Mouse (Mus musculus): ENCODE results near the gene Ppp2r3a. TPM values are rescaled to one million over a fixed set of nuclear protein-coding genes. Genes with fewer than 3 reads are reported as not detected.

Gene Ppp2r3a
- 15.3 and 16.4 TPM in 2 replicates for polyA plus RNA-seq (2015; fragmentation: Nextera tagmentation; extraction: Ambion mirVana)

- Histone ChIP-seq H3K27me3 (no peaks in the 10 kb centered on the region), H3K4me3 (peak within 1 kb of the TSS; percentile 83), H3K36me3 (no peaks in the 10 kb centered on the region), H3K9ac (peak within 1 kb of the TSS; percentile 92), H3K27ac (peak within 1 kb of the TSS; percentile 98), H3K4me2 (peak within 1 kb of the TSS; percentile 76), H3K9me3 (no peaks in the 10 kb centered on the region), H3K4me1 (peaks cover 14% of the 10 kb centered on the region)
- 1% methylated on average over 45 of the region's 50 CpGs for WGBS
- peak; percentile 92 for ATAC-seq (ENCODE audit: insufficient number of reproducible peaks, insufficient read depth, low FRiP score, low TSS enrichment, low read depth)
Observed at GRCm38 (mm10) chr9:101251644-101252337, at the start of gene Ppp2r3a. TSS of gene Ppp2r3a (minus strand) at chr9:101251795.

GRCm38 (mm10) chr9:101300441-101300935, 48.9 kb upstream of the Ppp2r3a start:
- Histone ChIP-seq H3K27me3 (no peaks in the 10 kb centered on the region), H3K4me3 (no peak overlapping the region), H3K36me3 (no peaks in the 10 kb centered on the region), H3K4me1 (no peaks in the 10 kb centered on the region), H3K9me3 (no peaks in the 10 kb centered on the region), H3K27ac (no peak overlapping the region), H3K9ac (no peak overlapping the region), H3K4me2 (no peak overlapping the region)
- WGBS, result 84% methylated on average over 4 of the region's 4 CpGs
- no peak for ATAC-seq (ENCODE audit: insufficient number of reproducible peaks, insufficient read depth, low FRiP score, low TSS enrichment, low read depth)

- ATAC-seq (ENCODE audit: insufficient number of reproducible peaks, insufficient read depth, low FRiP score, low TSS enrichment, low read depth), result no peak
- WGBS, result 72% methylated on average over 19 of the region's 19 CpGs
- H3K4me2 ChIP-seq, result no peak overlapping the region
- H3K9me3 ChIP-seq, result no peaks in the 10 kb centered on the region
- no peaks in the 10 kb centered on the region for H3K27me3 ChIP-seq
- H3K4me1 ChIP-seq, result 0 out of 2 replicates have a peak, but pooled peaks cover 7% of the 10 kb centered on the region
- no peak overlapping the region for H3K4me3 ChIP-seq
- no peaks in the 10 kb centered on the region for H3K36me3 ChIP-seq
- H3K9ac ChIP-seq, result no peak overlapping the region
- H3K27ac ChIP-seq, result no peak overlapping the region
Observed at GRCm38 (mm10) chr9:101291676-101292660, 40.4 kb upstream of the Ppp2r3a start.

- 76% methylated on average over 1 of the region's 1 CpGs for WGBS
- Histone ChIP-seq H3K9me3 (no peaks in the 10 kb centered on the region), H3K9ac (no peak overlapping the region), H3K4me3 (no peak overlapping the region), H3K27me3 (no peaks in the 10 kb centered on the region), H3K27ac (no peak overlapping the region), H3K36me3 (no peaks in the 10 kb centered on the region), H3K4me1 (0 out of 2 replicates have a peak, but pooled peaks cover 7% of the 10 kb centered on the region), H3K4me2 (no peak overlapping the region)
- ATAC-seq (ENCODE audit: insufficient number of reproducible peaks, insufficient read depth, low FRiP score, low TSS enrichment, low read depth), result no peak
Observed at GRCm38 (mm10) chr9:101290876-101291275, 39.3 kb upstream of the Ppp2r3a start.

GRCm38 (mm10) chr9:101289750-101290149, 38.2 kb upstream of the Ppp2r3a start:
- Histone ChIP-seq H3K36me3 (no peaks in the 10 kb centered on the region), H3K27me3 (no peaks in the 10 kb centered on the region), H3K9ac (no peak overlapping the region), H3K4me3 (no peak overlapping the region), H3K9me3 (no peaks in the 10 kb centered on the region), H3K27ac (0 out of 2 replicates have a peak overlapping the region, but pooled peaks have one; percentile 24), H3K4me1 (0 out of 2 replicates have a peak, but pooled peaks cover 7% of the 10 kb centered on the region), H3K4me2 (peak overlapping the region; percentile 9; the same call in 1 of the 2 replicates)
- 62% methylated on average over 11 of the region's 11 CpGs for WGBS
- ATAC-seq (ENCODE audit: insufficient number of reproducible peaks, insufficient read depth, low FRiP score, low TSS enrichment, low read depth), result no peak

GRCm38 (mm10) chr9:101288901-101289647, 37.5 kb upstream of the Ppp2r3a start:
- H3K9me3 ChIP-seq, result no peaks in the 10 kb centered on the region
- H3K36me3 ChIP-seq, result no peaks in the 10 kb centered on the region
- 0 out of 2 replicates have a peak overlapping the region, but pooled peaks have one; percentile 24 for H3K27ac ChIP-seq
- WGBS, result 85% methylated on average over 14 of the region's 14 CpGs
- no peaks in the 10 kb centered on the region for H3K27me3 ChIP-seq
- peak; percentile 52; the same call in 1 of the 2 replicates for ATAC-seq (ENCODE audit: insufficient number of reproducible peaks, insufficient read depth, low FRiP score, low TSS enrichment, low read depth)
- H3K9ac ChIP-seq, result no peak overlapping the region
- H3K4me2 ChIP-seq, result peak overlapping the region; percentile 9
- H3K4me3 ChIP-seq, result no peak overlapping the region
- H3K4me1 ChIP-seq, result 0 out of 2 replicates have a peak, but pooled peaks cover 7% of the 10 kb centered on the region

GRCm38 (mm10) chr9:101286766-101287165, 35.2 kb upstream of the Ppp2r3a start:
- Histone ChIP-seq H3K9ac (no peak overlapping the region), H3K4me1 (0 out of 2 replicates have a peak, but pooled peaks cover 4% of the 10 kb centered on the region), H3K36me3 (no peaks in the 10 kb centered on the region), H3K27me3 (no peaks in the 10 kb centered on the region), H3K9me3 (no peaks in the 10 kb centered on the region), H3K27ac (no peak overlapping the region), H3K4me2 (no peak overlapping the region), H3K4me3 (no peak overlapping the region)
- ATAC-seq (ENCODE audit: insufficient number of reproducible peaks, insufficient read depth, low FRiP score, low TSS enrichment, low read depth), result no peak
- 79% methylated on average over 4 of the region's 4 CpGs for WGBS

GRCm38 (mm10) chr9:101284049-101284448, 32.5 kb upstream of the Ppp2r3a start:
- Histone ChIP-seq H3K4me1 (no peaks in the 10 kb centered on the region), H3K4me3 (no peak overlapping the region), H3K9me3 (no peaks in the 10 kb centered on the region), H3K9ac (no peak overlapping the region), H3K4me2 (no peak overlapping the region), H3K27me3 (no peaks in the 10 kb centered on the region), H3K36me3 (no peaks in the 10 kb centered on the region), H3K27ac (no peak overlapping the region)
- 63% methylated on average over 4 of the region's 4 CpGs for WGBS
- no peak for ATAC-seq (ENCODE audit: insufficient number of reproducible peaks, insufficient read depth, low FRiP score, low TSS enrichment, low read depth)

- Histone ChIP-seq H3K9ac (no peak overlapping the region), H3K4me3 (no peak overlapping the region), H3K36me3 (no peaks in the 10 kb centered on the region), H3K27me3 (no peaks in the 10 kb centered on the region), H3K4me2 (no peak overlapping the region), H3K4me1 (no peaks in the 10 kb centered on the region), H3K9me3 (no peaks in the 10 kb centered on the region), H3K27ac (no peak overlapping the region)
- no peak for ATAC-seq (ENCODE audit: insufficient number of reproducible peaks, insufficient read depth, low FRiP score, low TSS enrichment, low read depth)
- 67% methylated on average over 6 of the region's 6 CpGs for WGBS
Observed at GRCm38 (mm10) chr9:101282651-101283050, 31.1 kb upstream of the Ppp2r3a start.

GRCm38 (mm10) chr9:101281906-101282305, 30.3 kb upstream of the Ppp2r3a start:
- Histone ChIP-seq H3K9me3 (no peaks in the 10 kb centered on the region), H3K4me2 (no peak overlapping the region), H3K27me3 (no peaks in the 10 kb centered on the region), H3K36me3 (no peaks in the 10 kb centered on the region), H3K4me3 (no peak overlapping the region), H3K4me1 (no peaks in the 10 kb centered on the region), H3K9ac (no peak overlapping the region), H3K27ac (no peak overlapping the region)
- 79% methylated on average over 4 of the region's 4 CpGs for WGBS
- no peak for ATAC-seq (ENCODE audit: insufficient number of reproducible peaks, insufficient read depth, low FRiP score, low TSS enrichment, low read depth)

- Histone ChIP-seq H3K27me3 (no peaks in the 10 kb centered on the region), H3K4me1 (no peaks in the 10 kb centered on the region), H3K9me3 (no peaks in the 10 kb centered on the region), H3K4me3 (no peak overlapping the region), H3K9ac (no peak overlapping the region), H3K27ac (no peak overlapping the region), H3K4me2 (no peak overlapping the region), H3K36me3 (no peaks in the 10 kb centered on the region)
- 85% methylated on average over 11 of the region's 11 CpGs for WGBS
- no peak for ATAC-seq (ENCODE audit: insufficient number of reproducible peaks, insufficient read depth, low FRiP score, low TSS enrichment, low read depth)
Observed at GRCm38 (mm10) chr9:101281326-101281725, 29.7 kb upstream of the Ppp2r3a start.

All from embryonic facial prominence, embryonic 13.5 days (tissue).